Mouse (Mus musculus): ENCODE results near the gene Zfp772.
"Not testable (repeated sequence)": the region's sequence is repeated elsewhere in the genome, so short reads cannot be mapped to it uniquely, and the experiment has no call there.

Gene Zfp772

GRCm38 (mm10) chr7:7209313-7210151, at the start of gene Zfp772:
Gene Zfp772, minus strand, starts transcription at chr7:7209998.
- peak; percentile 34 for DNase-seq

- DNase-seq: not testable (repeated sequence)
These were observed 37.4 kb upstream of the Zfp772 start, which contains the start of gene Vmn2r29 for GRCm38 (mm10) chr7:7247228-7247627. Gene Vmn2r29, minus strand, starts transcription at chr7:7247328.

- DNase-seq: peak; percentile 76
These were observed 21.4 kb downstream of the Zfp772 start for GRCm38 (mm10) chr7:7188191-7188942.

GRCm38 (mm10) chr7:7187417-7188190, 22.2 kb downstream of the Zfp772 start:
- DNase-seq: no peak

GRCm38 (mm10) chr7:7185897-7186296, 23.9 kb downstream of the Zfp772 start:
- DNase-seq: no peak

GRCm38 (mm10) chr7:7171227-7172147, 38.3 kb downstream of the Zfp772 start, which contains the start of gene Zfp418:
Gene Zfp418, plus strand, starts transcription at chr7:7171330.
- DNase-seq: peak; percentile 77
